Mouse (Mus musculus) heart, adult 18-20 months (tissue): Measurements from ENCODE around the gene Fbxw10. TPM values are rescaled to one million over a fixed set of nuclear protein-coding genes. Genes with fewer than 3 reads are reported as not detected.

Experiments
- DNase-seq, 2 experiments: peaks; one replicate each; pipeline ENCODE4 v3.0.0; 2021 to 2022; ENCODE audit warnings: mixed read lengths in 1 of 2
- total RNA-seq, 2 experiments: library from RNA; stranded (reverse); gene quantifications; 2 replicates each; pipeline ENCODE4 v1.2.3; 2021

The Fbxw10 gene
- total RNA-seq, 2 experiments from 2014 or later, result 0.31 to 0.45 TPM

DNA sequence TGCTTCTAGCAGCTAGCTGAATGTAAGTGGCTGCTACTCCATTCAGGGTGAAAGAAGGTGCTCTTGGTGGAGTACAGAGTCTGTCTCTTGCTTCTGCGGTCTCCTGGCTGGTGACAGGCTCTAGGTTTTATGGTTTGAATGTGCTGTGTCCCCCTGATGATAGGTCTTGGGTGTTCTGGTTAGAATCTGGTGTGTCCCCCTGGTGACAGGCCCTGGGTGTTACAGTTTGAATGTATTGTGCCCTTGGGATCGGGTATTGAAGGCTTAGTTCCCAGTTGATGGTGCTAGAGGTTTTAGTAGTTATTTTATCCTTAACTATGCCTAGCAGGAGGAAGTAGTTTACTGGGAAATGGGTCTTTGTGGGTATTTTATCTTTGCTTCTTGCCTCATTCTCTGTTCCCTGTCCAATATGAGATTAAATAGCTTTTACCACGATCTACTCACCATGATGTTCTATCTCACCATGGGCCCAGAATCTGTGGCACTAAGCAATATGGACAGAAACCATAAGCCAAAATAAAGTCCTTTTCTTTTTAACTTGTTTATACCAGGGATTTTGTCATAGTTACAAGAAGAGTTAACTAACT, 62.9 kb downstream of the Fbxw10 start:
- no peak for DNase-seq

DNA sequence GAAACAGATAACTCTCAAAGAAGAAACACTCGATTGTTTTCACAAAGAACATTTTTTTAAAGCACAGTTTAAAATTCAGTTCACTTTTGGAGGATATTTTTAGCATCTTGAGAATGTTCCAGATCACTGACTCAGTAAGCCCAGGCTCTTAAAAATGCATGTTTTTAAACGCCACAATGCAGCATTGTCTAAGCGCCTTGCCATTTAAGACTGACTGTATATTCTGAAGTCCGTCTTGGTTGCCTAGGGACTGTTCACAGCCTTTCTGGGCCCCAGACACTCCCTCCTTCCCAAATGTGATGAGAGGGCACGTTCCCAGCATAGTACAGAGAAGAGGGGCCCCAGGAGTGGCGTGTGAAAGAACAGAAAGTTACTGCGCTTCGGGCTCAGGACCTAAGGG, 64.5 kb downstream of the Fbxw10 start:
- no peak for DNase-seq

DNA sequence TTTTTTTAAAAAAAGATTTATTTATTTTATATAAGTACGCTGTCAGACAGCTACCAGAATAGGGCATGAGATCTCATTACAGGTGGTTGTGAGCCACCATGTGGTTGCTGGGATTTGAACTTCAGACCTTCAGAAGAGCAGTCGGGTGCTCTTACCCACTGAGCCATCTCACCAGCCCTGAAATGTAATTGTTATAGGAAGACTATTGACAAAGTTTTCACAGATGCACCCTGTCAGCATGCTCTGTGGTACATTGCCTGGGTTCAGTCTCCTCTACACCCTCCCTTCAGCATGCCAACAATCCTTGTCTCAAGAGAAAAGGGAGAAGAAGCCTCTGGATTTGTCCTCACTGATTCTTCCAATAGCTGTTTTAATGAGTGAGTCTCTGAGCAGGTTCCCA, 66.3 kb downstream of the Fbxw10 start:
- no peak for DNase-seq

DNA sequence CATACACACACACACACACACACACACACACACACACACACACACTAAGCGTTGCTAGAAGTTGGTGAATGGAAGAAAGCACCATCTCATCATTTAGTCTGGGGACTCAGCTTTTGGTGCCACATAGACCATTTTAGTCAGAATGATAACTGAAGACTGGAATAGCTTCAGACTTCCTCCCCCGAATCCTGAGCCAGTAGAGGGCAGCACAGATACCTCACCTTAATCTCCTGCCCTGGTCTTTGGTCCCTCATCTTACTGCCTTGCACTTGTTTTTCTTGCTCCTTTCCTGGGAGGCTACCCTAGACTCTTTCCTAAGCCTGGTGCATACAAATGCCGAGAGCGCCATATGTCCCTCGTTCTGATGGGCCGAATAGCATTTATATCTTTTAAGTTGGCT, 67.7 kb downstream of the Fbxw10 start:
- peak; percentile 25 to 65 for DNase-seq

DNA sequence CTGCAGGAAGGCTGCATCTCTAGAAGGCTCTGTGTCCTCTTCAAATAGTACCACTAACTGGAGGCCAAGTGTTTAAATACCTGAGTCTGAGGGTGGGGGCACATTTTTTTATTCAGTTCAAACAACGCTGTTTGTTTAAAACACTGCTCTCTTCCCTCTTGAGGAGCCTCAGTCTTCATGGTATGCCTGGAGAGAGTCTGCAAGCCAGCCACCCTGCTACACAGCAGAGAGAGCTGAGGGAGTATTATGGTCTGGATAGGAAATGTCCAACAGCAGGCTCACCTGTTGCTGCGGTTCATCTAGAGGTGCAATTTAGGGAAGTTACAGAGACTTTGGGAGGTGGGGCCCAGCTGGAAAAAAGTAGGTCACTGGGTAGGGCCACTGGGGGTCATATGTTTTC, 68.6 kb downstream of the Fbxw10 start:
- no peak for DNase-seq

DNA sequence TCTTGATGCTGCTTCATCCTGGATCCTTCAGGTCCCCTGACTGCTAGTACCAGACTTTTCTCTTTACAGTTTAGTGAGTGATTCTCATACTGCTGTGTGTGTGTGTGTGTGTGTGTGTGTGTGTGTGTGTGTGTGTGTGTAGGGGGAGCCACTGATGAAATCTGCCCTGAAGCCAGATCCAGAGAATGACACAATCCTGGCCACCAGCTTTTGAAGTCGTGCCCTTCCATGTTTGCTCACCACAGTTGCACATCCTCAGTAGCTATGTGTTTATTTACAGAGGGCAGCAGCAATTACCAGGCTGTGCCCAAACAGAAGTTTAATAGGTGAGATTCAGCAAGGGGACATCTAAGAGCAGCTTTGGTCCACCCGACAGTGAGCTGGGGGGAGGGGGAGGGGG, 69.9 kb downstream of the Fbxw10 start:
- no peak for DNase-seq

DNA sequence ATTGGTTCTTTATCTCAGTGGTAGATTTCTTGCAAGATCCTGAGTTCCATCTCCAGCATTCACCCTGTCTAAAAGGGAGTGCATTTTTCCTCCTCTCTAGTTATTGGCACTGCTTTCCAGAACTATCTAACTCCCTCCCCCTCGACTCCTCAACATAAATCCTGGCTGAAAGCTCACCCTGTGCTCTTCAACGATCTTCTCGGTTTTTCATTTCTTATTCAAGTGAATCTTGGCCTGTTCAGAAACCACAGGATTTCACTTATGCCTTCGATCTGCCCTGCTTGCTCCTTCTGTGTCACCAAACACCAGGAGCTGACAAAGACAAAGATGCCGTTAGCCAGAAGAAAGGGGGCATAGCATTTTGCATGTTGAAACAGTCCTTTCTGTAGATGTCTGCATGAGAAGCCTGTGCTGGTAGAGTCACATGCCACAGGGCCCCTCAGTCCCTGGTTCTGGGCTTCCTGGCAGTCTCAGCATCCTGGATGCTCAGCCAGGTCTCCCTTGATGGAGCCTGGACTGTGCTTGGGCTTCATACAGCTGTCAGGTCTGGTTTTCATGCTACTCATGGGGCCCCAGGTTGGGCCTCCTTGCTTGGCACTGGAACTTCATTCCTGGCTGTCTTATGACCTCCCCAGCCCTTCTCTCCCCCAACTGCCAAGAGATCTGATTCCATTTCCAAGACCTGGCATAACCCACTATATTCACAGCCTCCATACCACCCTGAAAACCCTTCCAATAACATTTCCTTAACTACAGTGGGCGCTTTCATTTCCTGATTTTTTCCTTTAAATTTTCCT, 73.3 kb downstream of the Fbxw10 start:
- no peak for DNase-seq

DNA sequence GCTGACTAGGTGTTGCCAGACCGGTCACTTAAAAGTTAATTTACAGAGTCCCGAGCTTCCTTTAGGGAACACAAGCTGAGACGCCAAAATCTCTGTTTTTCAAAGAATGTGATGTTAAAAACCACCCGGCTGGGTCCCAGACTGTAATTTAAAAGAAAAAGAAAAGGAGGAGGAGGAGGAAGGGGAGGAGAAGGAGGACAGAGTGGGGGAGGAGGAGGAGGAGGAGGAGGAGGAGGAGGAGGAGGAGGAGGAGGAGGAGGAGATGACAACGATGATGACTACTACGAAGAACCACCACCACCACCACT, 73.8 kb downstream of the Fbxw10 start:
- no peak for DNase-seq

DNA sequence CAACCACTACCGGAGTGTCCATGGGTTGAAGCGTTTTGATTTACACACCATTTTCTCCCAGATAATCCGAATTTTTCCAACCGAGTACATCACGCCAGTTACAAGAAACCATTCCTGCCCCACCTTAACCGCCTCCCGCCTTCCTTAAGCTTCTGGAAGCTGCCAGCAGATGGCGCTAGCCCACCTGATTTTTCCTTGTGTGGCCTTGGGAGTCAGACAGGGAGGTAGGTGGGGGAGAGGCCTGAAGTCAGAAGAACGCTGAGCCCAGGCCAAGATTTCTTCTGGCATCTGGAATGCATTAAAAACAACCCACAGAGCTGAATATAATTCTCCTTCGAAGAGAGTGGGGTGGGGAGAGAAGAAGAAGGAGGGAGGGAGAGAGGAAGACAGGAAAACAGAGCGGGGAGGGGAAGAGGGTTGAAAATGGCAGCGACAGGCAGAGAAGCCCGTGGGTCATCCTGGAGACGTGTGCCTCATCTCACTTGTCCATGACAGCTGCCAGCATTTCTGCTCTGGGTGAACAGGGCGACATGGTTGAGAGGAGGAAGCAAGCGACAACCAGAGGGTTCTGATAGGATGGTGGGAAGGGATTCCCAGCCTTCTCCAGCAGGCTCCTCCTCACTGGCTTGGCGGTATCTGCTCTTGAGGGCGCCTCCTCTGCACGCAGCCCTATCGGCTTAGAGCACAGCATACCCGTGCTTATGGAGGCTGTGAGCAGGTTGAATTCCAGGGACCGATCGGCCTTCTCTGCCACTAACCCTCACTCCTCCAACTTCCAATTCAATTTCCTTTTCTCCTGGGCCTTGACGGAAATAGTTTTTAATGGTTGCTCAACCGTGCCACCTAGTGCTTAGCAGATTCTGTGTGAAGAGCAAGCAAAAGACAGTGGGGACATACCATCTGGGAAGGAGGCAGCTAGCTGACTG, 74.4 kb downstream of the Fbxw10 start:
- peak; percentile 94 to 97 for DNase-seq

DNA sequence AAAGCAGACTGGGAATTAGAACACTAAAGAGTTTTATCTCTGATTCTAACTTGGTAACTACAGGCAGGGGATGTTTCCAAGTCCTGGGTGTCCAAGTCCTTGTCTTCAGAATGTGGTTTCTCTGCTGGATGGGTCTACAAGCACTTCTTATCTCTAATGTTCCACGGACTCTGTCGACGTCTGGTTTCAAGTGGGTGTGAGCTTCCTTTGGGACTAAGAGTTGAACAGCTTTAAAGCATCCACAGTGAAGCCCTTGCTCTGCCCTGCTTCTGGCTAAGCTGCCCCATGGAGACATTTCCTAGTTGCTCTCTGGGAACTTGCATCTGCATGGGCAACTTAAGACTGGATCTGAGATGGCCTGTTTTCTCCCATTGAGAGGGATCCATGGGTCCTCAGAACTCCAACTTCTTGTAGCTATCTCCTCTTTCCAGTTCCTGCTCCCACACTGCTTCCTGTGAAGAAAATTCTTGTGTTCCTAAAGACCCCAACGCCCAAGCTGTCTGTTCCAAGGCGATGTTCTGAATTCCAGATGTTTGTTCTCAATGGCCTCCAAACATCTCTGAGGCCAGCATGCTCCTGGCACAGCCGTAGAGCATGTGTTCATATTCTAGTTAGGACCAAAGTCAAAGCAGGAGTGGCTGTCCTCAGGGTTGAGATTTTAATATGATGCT, 77.4 kb downstream of the Fbxw10 start:
- peak; percentile 71 to 85 for DNase-seq

Other genes with a start within 250 kb of the Fbxw10 start
- 1 to 10 TPM; 3.2 to 4.3 TPM for gene Lrrc75a, start 198.5 kb upstream of the Fbxw10 start, total RNA-seq
- gene Mmgt2, start 198.4 kb upstream of the Fbxw10 start, total RNA-seq, result 1 to 10 TPM; 5.4 to 7.1 TPM
- gene Zfp287, start 115.2 kb upstream of the Fbxw10 start, total RNA-seq, result 1 to 10 TPM; 1.8 to 1.9 TPM
- not detected for gene Gm10428, start 94.0 kb upstream of the Fbxw10 start, total RNA-seq
- gene Zfp286, start 57.6 kb upstream of the Fbxw10 start, total RNA-seq, result under 1 TPM; 0.40 to 0.85 TPM
- gene Trim16, start 26.8 kb upstream of the Fbxw10 start, total RNA-seq, result 1 to 10 TPM; 4.4 to 8.4 TPM
- gene Tvp23b, start 32.4 kb downstream of the Fbxw10 start, total RNA-seq, result 10 to 100 TPM; 23.6 to 25.2 TPM
- not detected for gene Cdrt4, start 104.1 kb downstream of the Fbxw10 start, total RNA-seq
- gene Tekt3, start 214.6 kb downstream of the Fbxw10 start, total RNA-seq, result not detected